Comparison of ENCODE assay signal across 8 mouse cellular contexts in the genomic region with DNA sequence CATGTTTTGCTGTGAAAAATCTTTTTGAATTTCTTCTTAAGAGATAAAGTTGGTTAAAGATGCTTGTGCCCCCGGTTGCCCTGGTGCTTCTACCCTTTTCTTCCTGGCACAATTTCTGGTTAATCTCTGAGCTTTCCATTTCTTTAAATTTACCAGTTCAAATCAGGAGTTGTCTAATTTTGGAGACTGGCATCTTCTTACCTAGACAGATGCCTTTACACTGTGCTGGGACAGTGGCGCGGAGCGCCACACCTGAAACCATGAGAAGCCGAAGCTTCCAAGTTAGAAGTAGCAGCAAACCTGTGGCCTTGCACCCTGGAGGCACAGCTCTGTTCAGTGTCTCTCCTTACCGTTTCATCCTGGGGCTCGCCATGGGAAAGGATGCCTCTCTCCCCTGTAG. TPM values are rescaled to one million over a fixed set of nuclear protein-coding genes. Genes with fewer than 3 reads are reported as not detected.
DNase-seq lines count a peak whose midpoint lies in the region; ATAC-seq and TF ChIP-seq lines count a peak whose summit lies in the region.

No protein-coding gene starts in this region.

- ATAC-seq in hindbrain, embryonic 12.5 days (ENCODE audit: low FRiP score): no peak
- ATAC-seq in midbrain, embryonic 11.5 days (ENCODE audit: low FRiP score): no peak

- H3K9me3 ChIP-seq in ES-Bruce4 (replicated peaks; ENCODE audit: control insufficient read depth, insufficient read depth, low read length, poor library complexity, severe bottlenecking): no peaks in the 10 kb centered on the region
- no peaks in the 10 kb centered on the region for H3K9me3 ChIP-seq in hindbrain, embryonic 12.5 days (replicated peaks)
- H3K9me3 ChIP-seq in midbrain, embryonic 11.5 days (ENCODE audit: control insufficient read depth, low read length): no peaks in the 10 kb centered on the region

- no peak for TF ChIP-seq POLR2A in heart, adult 2 months (IDR thresholded peaks at IDR 0.05; ENCODE audit: insufficient read depth, low read depth, low read length)
- no peak for TF ChIP-seq POLR2A in ES-Bruce4 (IDR thresholded peaks at IDR 0.05; ENCODE audit: insufficient read depth, low read length)

- 45% methylated on average over 7 of the region's 7 CpGs for WGBS in heart, adult 2 months
- WGBS in hindbrain, embryonic 12.5 days: 25% methylated on average over 7 of the region's 7 CpGs
- WGBS in midbrain, embryonic 11.5 days: 28% methylated on average over 7 of the region's 7 CpGs

- no peak for TF ChIP-seq EP300 in heart, adult 2 months (IDR thresholded peaks at IDR 0.05; ENCODE audit: insufficient read depth, low read depth, low read length)
- TF ChIP-seq EP300 in ES-Bruce4 (IDR thresholded peaks at IDR 0.05; ENCODE audit: insufficient read depth, low read depth, low read length): no peak

- H3K27ac ChIP-seq in heart, adult 2 months: peak overlapping the region; percentile 54
- no peak overlapping the region for H3K27ac ChIP-seq in ES-Bruce4 (ENCODE audit: insufficient read depth, low read length)
- H3K27ac ChIP-seq in hindbrain, embryonic 12.5 days: no peak overlapping the region
- no peak overlapping the region for H3K27ac ChIP-seq in midbrain, embryonic 11.5 days (ENCODE audit: low read depth, low read length)

- peak overlapping the region; percentile 38 for H3K9ac ChIP-seq in heart, adult 2 months (ENCODE audit: low read depth, low read length)
- peak overlapping the region; percentile 52 for H3K9ac ChIP-seq in ES-Bruce4 (ENCODE audit: low read depth, poor library complexity, severe bottlenecking)
- H3K9ac ChIP-seq in hindbrain, embryonic 12.5 days: 0 out of 2 replicates have a peak overlapping the region, but pooled peaks have one; percentile 25
- peak overlapping the region; percentile 42; the same call in 1 of the 2 replicates for H3K9ac ChIP-seq in midbrain, embryonic 11.5 days (ENCODE audit: low read length)

- peak overlapping the region; percentile 53 for H3K4me3 ChIP-seq in heart, adult 2 months
- H3K4me3 ChIP-seq in ES-Bruce4 (ENCODE audit: low read depth, low read length): no peak overlapping the region
- H3K4me3 ChIP-seq in hindbrain, embryonic 12.5 days: peak overlapping the region; percentile 25
- H3K4me3 ChIP-seq in midbrain, embryonic 11.5 days (ENCODE audit: low read depth, low read length): peak overlapping the region; percentile 28

- H3K27me3 ChIP-seq in heart, adult 2 months (ENCODE audit: control insufficient read depth, insufficient read depth, low read length): no peaks in the 10 kb centered on the region
- no peaks in the 10 kb centered on the region; the same call in 1 of the 2 replicates for H3K27me3 ChIP-seq in ES-Bruce4 (ENCODE audit: control insufficient read depth, insufficient read depth, low read length, poor library complexity, severe bottlenecking)
- H3K27me3 ChIP-seq in hindbrain, embryonic 12.5 days: peaks cover 24% of the 10 kb centered on the region
- peaks cover 14% of the 10 kb centered on the region for H3K27me3 ChIP-seq in midbrain, embryonic 11.5 days (ENCODE audit: control insufficient read depth, insufficient read depth, low read length)

- H3K4me1 ChIP-seq in heart, adult 2 months (ENCODE audit: control insufficient read depth, insufficient read depth, low read length): peaks cover 4% of the 10 kb centered on the region
- no peaks in the 10 kb centered on the region for H3K4me1 ChIP-seq in ES-Bruce4 (ENCODE audit: control insufficient read depth, insufficient read depth, low read length)
- peaks cover 14% of the 10 kb centered on the region for H3K4me1 ChIP-seq in hindbrain, embryonic 12.5 days
- peaks cover 2% of the 10 kb centered on the region; the same call in 1 of the 2 replicates for H3K4me1 ChIP-seq in midbrain, embryonic 11.5 days (ENCODE audit: control insufficient read depth, insufficient read depth, low read length)

- H3K36me3 ChIP-seq in heart, adult 2 months (ENCODE audit: control insufficient read depth, insufficient read depth, low read length): no peaks in the 10 kb centered on the region
- no peaks in the 10 kb centered on the region for H3K36me3 ChIP-seq in ES-Bruce4 (ENCODE audit: control insufficient read depth, insufficient read depth, low read length, poor library complexity, severe bottlenecking)
- no peaks in the 10 kb centered on the region for H3K36me3 ChIP-seq in hindbrain, embryonic 12.5 days
- H3K36me3 ChIP-seq in midbrain, embryonic 11.5 days (ENCODE audit: control insufficient read depth, insufficient read depth, low read length): no peaks in the 10 kb centered on the region

- intact Hi-C loops in heart, adult 2 months (cut with DNase I): loop anchor here (10.0 kb wide), 2 partner anchors 64 to 224 kb away; no protein-coding TSS in a partner anchor

- H3K79me2 ChIP-seq in heart, adult 2 months (replicated peaks; ENCODE audit: control insufficient read depth, insufficient read depth, low read length): no peaks in the 10 kb centered on the region

- peak overlapping the region; percentile 45 for H3K4me2 ChIP-seq in hindbrain, embryonic 12.5 days (replicated peaks)
- H3K4me2 ChIP-seq in midbrain, embryonic 11.5 days: peak overlapping the region; percentile 53

- no peak for DNase-seq in heart, adult 2 months
- no peak for DNase-seq in heart, adult 18-20 months
- peak; percentile 88 for DNase-seq in midbrain, embryonic 11.5 days (ENCODE audit: low spot score, missing footprints)
- no peak for DNase-seq in spleen, postnatal 10 days (ENCODE audit: low spot score in 2 of 2)
- no peak for DNase-seq in c-Kit-positive CD71-positive TER-119-positive erythroid progenitor cells, embryonic 14.5 days (ENCODE audit: low spot score)
- DNase-seq in gastrocnemius, postnatal 4 days (ENCODE audit: low spot score in 2 of 2): no peak

- no peak for TF ChIP-seq CTCF in heart, adult 2 months (IDR thresholded peaks at IDR 0.05)
- no peak for TF ChIP-seq CTCF in ES-Bruce4 (IDR thresholded peaks at IDR 0.05; ENCODE audit: low read depth, low read length)

RNA-seq across cellular contexts. Expression of a gene that starts 0.9 kb away (rescaled TPM):
- total RNA-seq in heart, adult 2 months (2021): 10 to 100 TPM; 14.7 to 18.3 TPM
- polyA plus RNA-seq in heart, adult 2 months (2012; rRNA removed): 5.4 and 11.4 TPM in 2 replicates
- 10 to 100 TPM in 1 of 2 experiments, 1 to 10 TPM in 1; 9.8 to 15.2 TPM for total RNA-seq in heart, adult 18-20 months (2021)
- 0.45 and 1.0 TPM in 2 replicates for polyA plus RNA-seq in ES-Bruce4 (2011; ENCODE audit: insufficient read depth, insufficient read length, low read depth, missing spikeins)
- 10.5 and 11.2 TPM in 2 replicates for polyA plus RNA-seq in hindbrain, embryonic 12.5 days (2016; fragmentation: Nextera tagmentation; extraction: Ambion mirVana)
- polyA plus RNA-seq in midbrain, embryonic 11.5 days (2014; fragmentation: Nextera tagmentation; extraction: Ambion mirVana): 6.1 and 6.3 TPM in 2 replicates
- total RNA-seq in gastrocnemius, postnatal 4 days (2021): 10 to 100 TPM; 20.2 to 30.9 TPM

RNA-seq across cellular contexts. Expression of a gene that starts 28.4 kb away (rescaled TPM):
- total RNA-seq in heart, adult 2 months (2021): 1 to 10 TPM; 4.0 to 4.4 TPM
- polyA plus RNA-seq in heart, adult 2 months (2012; rRNA removed): 2.2 and 3.1 TPM in 2 replicates
- total RNA-seq in heart, adult 18-20 months (2021): 1 to 10 TPM; 4.0 to 4.7 TPM
- 13.9 and 14.0 TPM in 2 replicates for polyA plus RNA-seq in ES-Bruce4 (2011; ENCODE audit: insufficient read depth, insufficient read length, low read depth, missing spikeins)
- 4.3 and 4.6 TPM in 2 replicates for polyA plus RNA-seq in hindbrain, embryonic 12.5 days (2016; fragmentation: Nextera tagmentation; extraction: Ambion mirVana)
- polyA plus RNA-seq in midbrain, embryonic 11.5 days (2014; fragmentation: Nextera tagmentation; extraction: Ambion mirVana): 7.7 and 8.3 TPM in 2 replicates
- 1 to 10 TPM; 2.6 to 3.1 TPM for total RNA-seq in gastrocnemius, postnatal 4 days (2021)
